Mouse (Mus musculus): ENCODE measurements around the gene Cep250.

DNA sequence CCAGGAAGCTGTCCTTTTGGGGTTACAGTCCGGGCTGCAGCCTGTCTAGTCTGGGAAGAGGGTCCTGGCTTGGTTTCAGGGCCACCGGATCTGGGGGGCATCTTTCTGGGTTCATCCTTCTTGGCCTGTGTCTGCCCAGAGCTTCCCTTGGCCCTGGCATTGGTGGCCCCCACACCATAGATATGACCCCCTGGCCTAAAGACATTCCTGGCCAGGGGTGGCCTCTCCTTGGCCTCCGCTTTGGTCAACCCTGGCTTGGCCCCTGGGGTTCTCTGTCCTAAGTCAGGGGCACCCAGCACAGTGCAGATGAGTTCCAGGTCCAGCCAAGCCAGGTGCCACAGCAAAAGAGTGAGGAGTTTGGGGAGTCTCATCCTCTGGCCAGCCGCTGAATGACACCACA, 11.6 kb upstream of the Cep250 start:
- TF ChIP-seq GATA1 (IDR thresholded peaks at IDR 0.05; ENCODE audit: borderline replicate concordance, low read length) (no peak), FLI1 (IDR thresholded peaks at IDR 0.05; ENCODE audit: low read length) (no peak)
